Mouse (Mus musculus) CH12.LX (cell line): ENCODE data around the gene Slc4a3. TPM values are rescaled to one million over a fixed set of nuclear protein-coding genes. Genes with fewer than 3 reads are reported as not detected.

Experiments used
- DNase-seq: peaks from one replicate; pipeline ENCODE4 v3.0.0-alpha.2; 2013; ENCODE audit errors: extremely low read depth
- H3K27ac ChIP-seq: 2 replicates; pipeline ENCODE4 v1.5.1; 2012; ENCODE audit warnings: low read depth, mild to moderate bottlenecking, control low read depth, moderate library complexity; ENCODE audit not compliant: insufficient read depth
- H3K27me3 ChIP-seq: replicated peaks from 2 replicates; pipeline ENCODE3; 2012; ENCODE audit warnings: inconsistent platforms
- H3K36me3 ChIP-seq, 2 experiments: replicated peaks in 1 of 2; 2 replicates each; pipeline versions ENCODE3 to v1.6.1; 2012; ENCODE audit warnings: inconsistent platforms in 1 of 2, low read length in 1 of 2, mild to moderate bottlenecking in 1 of 2, mixed read lengths in 1 of 2, moderate library complexity in 1 of 2; ENCODE audit not compliant: control insufficient read depth in 1 of 2, insufficient read depth in 1 of 2
- H3K4me1 ChIP-seq, 2 experiments: 2 replicates each; pipeline ENCODE4 v1.6.1; 2012; ENCODE audit warnings: inconsistent platforms in 1 of 2, moderate library complexity in 1 of 2; ENCODE audit not compliant: insufficient read depth in 2 of 2, control insufficient read depth in 1 of 2
- H3K4me2 ChIP-seq: 2 replicates; pipeline ENCODE4 v1.6.1; 2012; ENCODE audit warnings: low read depth, mild to moderate bottlenecking, control low read depth; ENCODE audit not compliant: poor library complexity, insufficient read depth, severe bottlenecking
- H3K4me3 ChIP-seq, 3 experiments: fragments of 150-350 bp in 1 of 3; sonication (generic) in 1 of 3; replicated peaks in 1 of 3; 2 replicates each; pipeline versions ENCODE3 to v1.5.1; 2011 to 2012; ENCODE audit warnings: low read depth in 2 of 3, low read length in 2 of 3, mild to moderate bottlenecking in 2 of 3, moderate library complexity in 2 of 3, control low read depth in 1 of 3, improper control_type of control experiment in 1 of 3, inconsistent platforms in 1 of 3, mixed read lengths in 1 of 3; ENCODE audit not compliant: poor library complexity in 1 of 3
- H3K79me2 ChIP-seq: replicated peaks from 2 replicates; pipeline ENCODE4 v1.6.1; 2012; ENCODE audit warnings: mild to moderate bottlenecking, moderate library complexity; ENCODE audit not compliant: control insufficient read depth, poor library complexity, insufficient read depth, severe bottlenecking; ENCODE audit errors: extremely low read depth
- H3K9ac ChIP-seq: 2 replicates; pipeline ENCODE4 v1.6.1; 2012; ENCODE audit warnings: low read depth, mild to moderate bottlenecking, control low read depth, moderate library complexity; ENCODE audit not compliant: insufficient read depth
- H3K9me3 ChIP-seq: replicated peaks from 2 replicates; pipeline ENCODE3; 2012; ENCODE audit warnings: low read length, inconsistent platforms, mixed read lengths
- BHLHE40 ChIP-seq: IDR thresholded peaks from 2 replicates; pipeline ENCODE4 v1.6.1; 2011; ENCODE audit warnings: mild to moderate bottlenecking, low read depth, low read length, improper control_type of control experiment
- CHD2 ChIP-seq: IDR thresholded peaks from 2 replicates; pipeline ENCODE4 v1.6.1; 2011; ENCODE audit warnings: low read length, improper control_type of control experiment
- CTCF ChIP-seq, 2 experiments: IDR thresholded peaks in 1 of 2; conservative IDR thresholded peaks in 1 of 2; 2 replicates each; pipeline ENCODE4 v1.5.1; 2011 to 2012; ENCODE audit warnings: low read depth in 2 of 2, low read length in 2 of 2, improper control_type of control experiment in 1 of 2, inconsistent platforms in 1 of 2, mild to moderate bottlenecking in 1 of 2, moderate library complexity in 1 of 2
- E2F4 ChIP-seq: IDR thresholded peaks from 2 replicates; pipeline ENCODE4 v1.6.1; 2011; ENCODE audit warnings: low read depth, low read length, improper control_type of control experiment; ENCODE audit not compliant: insufficient replicate concordance
- GABPA ChIP-seq: IDR thresholded peaks from 2 replicates; pipeline ENCODE4 v1.6.1; 2012; ENCODE audit warnings: low read depth, low read length, improper control_type of control experiment, inconsistent platforms; ENCODE audit not compliant: insufficient replicate concordance
- IRF4 ChIP-seq: IDR thresholded peaks from 2 replicates; pipeline ENCODE4 v1.6.1; 2014; ENCODE audit warnings: low read depth, mild to moderate bottlenecking, inconsistent platforms, low read length, improper control_type of control experiment
- JUN ChIP-seq: IDR thresholded peaks from 2 replicates; pipeline ENCODE4 v1.6.1; 2011; ENCODE audit warnings: low read depth, mild to moderate bottlenecking, low read length, improper control_type of control experiment, moderate library complexity; ENCODE audit not compliant: insufficient read depth
- JUND ChIP-seq: conservative IDR thresholded peaks from 2 replicates; pipeline ENCODE4 v1.6.1; 2011; ENCODE audit warnings: low read depth, low read length, improper control_type of control experiment
- KAT2A ChIP-seq: IDR thresholded peaks from 2 replicates; pipeline ENCODE4 v1.6.1; 2012; ENCODE audit warnings: low read length, improper control_type of control experiment, inconsistent platforms; ENCODE audit not compliant: insufficient replicate concordance
- MAX ChIP-seq: IDR thresholded peaks from 2 replicates; pipeline ENCODE4 v1.6.1; 2011; ENCODE audit warnings: low read length, improper control_type of control experiment
- MEF2A ChIP-seq: IDR thresholded peaks from 2 replicates; pipeline ENCODE4 v1.6.1; 2014; ENCODE audit warnings: low read depth, mild to moderate bottlenecking, inconsistent platforms, low read length, improper control_type of control experiment, borderline replicate concordance
- MXI1 ChIP-seq: IDR thresholded peaks from 2 replicates; pipeline ENCODE4 v1.6.1; 2011; ENCODE audit warnings: mild to moderate bottlenecking, low read depth, low read length, improper control_type of control experiment
- MYC ChIP-seq: IDR thresholded peaks from 2 replicates; pipeline ENCODE4 v1.6.1; 2011; ENCODE audit warnings: low read depth, mild to moderate bottlenecking, improper control_type of control experiment, low read length
- NELFE ChIP-seq: IDR thresholded peaks from 2 replicates; pipeline ENCODE4 v1.6.1; 2011; ENCODE audit warnings: low read depth, low read length, improper control_type of control experiment
- POLR2A ChIP-seq: IDR thresholded peaks from 2 replicates; pipeline ENCODE4 v1.6.1; 2011; ENCODE audit warnings: low read depth, mild to moderate bottlenecking, improper control_type of control experiment, low read length
- POLR2AphosphoS2 ChIP-seq: IDR thresholded peaks from 2 replicates; pipeline ENCODE4 v1.6.1; 2011; ENCODE audit warnings: low read depth, low read length, improper control_type of control experiment
- RCOR1 ChIP-seq: conservative IDR thresholded peaks from 2 replicates; pipeline ENCODE4 v1.6.1; 2012; ENCODE audit warnings: low read depth, mild to moderate bottlenecking, inconsistent platforms, low read length, improper control_type of control experiment
- SMC3 ChIP-seq: IDR thresholded peaks from 2 replicates; pipeline ENCODE4 v1.6.1; 2011; ENCODE audit warnings: low read depth, low read length, improper control_type of control experiment
- TCF12 ChIP-seq: IDR thresholded peaks from 2 replicates; pipeline ENCODE4 v1.6.1; 2014; ENCODE audit warnings: low read depth, mild to moderate bottlenecking, inconsistent platforms, low read length, improper control_type of control experiment
- USF1 ChIP-seq: IDR thresholded peaks from 2 replicates; pipeline ENCODE4 v1.6.1; 2014; ENCODE audit warnings: low read depth, mild to moderate bottlenecking, inconsistent platforms, low read length, improper control_type of control experiment
- ZMIZ1 ChIP-seq: IDR thresholded peaks from 2 replicates; pipeline ENCODE4 v1.6.1; 2012; ENCODE audit warnings: low read depth, mild to moderate bottlenecking, inconsistent platforms, low read length, improper control_type of control experiment
- ZNF384 ChIP-seq: IDR thresholded peaks from 2 replicates; pipeline ENCODE4 v1.6.1; 2012; ENCODE audit warnings: low read depth, low read length, improper control_type of control experiment, inconsistent platforms
- dilution Hi-C: fragments of 300-500 bp; cut with MboI; formaldehyde crosslinking; loops from 2 replicates; pipeline ENCODE4 v1.14.3; 2020; ENCODE audit warnings: low sequenced_read_pairs; ENCODE audit not compliant: extremely low pct_unique_long_range_greater_than_20kb, extremely low pct_ligation_motif_present
- in situ Hi-C: fragments of 300-500 bp; cut with MboI; formaldehyde crosslinking; loops from 3 replicates; pipeline ENCODE4 v1.14.3; 2019; ENCODE audit warnings: low sequenced_read_pairs, low pct_ligation_motif_present, low pct_unique_long_range_greater_than_20kb, mixed read lengths
- polyA plus RNA-seq: library from polyadenylated mRNA; unstranded; fragments of >175 nt; gene quantifications from 2 replicates; pipeline ENCODE4 v1.2.1, GENCODE M21; 2012; ENCODE audit warnings: low read depth; ENCODE audit not compliant: insufficient read length
- total RNA-seq, 2 experiments: library from RNA; depleted of rRNA; stranded (reverse); fragments of 300-350 nt in 1 of 2; fragments of >200 nt in 1 of 2; gene quantifications; 2 replicates each; pipeline ENCODE4 v1.2.3; 2012 to 2014

Gene Slc4a3
- total and polyA plus RNA-seq, 3 experiments = 0.03 to 0.21 TPM; not detected in 1

- in situ Hi-C loops = no loop called here
- Histone ChIP-seq H3K4me1 (no peaks in the 10 kb centered on the region), H3K4me3 (no peak overlapping the region), H3K4me2 (no peak overlapping the region), H3K27me3 (peaks cover 15% of the 10 kb centered on the region), H3K79me2 (no peaks in the 10 kb centered on the region), H3K9me3 (no peaks in the 10 kb centered on the region), H3K36me3 (no peaks in the 10 kb centered on the region), H3K27ac (no peak overlapping the region), H3K9ac (no peak overlapping the region)
- DNase-seq = no peak
- dilution Hi-C loops = no loop called here
- TF ChIP-seq IRF4 (no peak), E2F4 (no peak), RCOR1 (no peak), CHD2 (no peak), MXI1 (no peak), BHLHE40 (no peak), CTCF (conservative IDR thresholded peaks at IDR 0.05 in 1 of 2, IDR thresholded peaks at IDR 0.05 in 1 of 2; ENCODE audit: low read depth in 2 of 2, low read length in 2 of 2) (no peak), GABPA (no peak), POLR2AphosphoS2 (no peak), MAX (no peak)
Measured at GRCm38 (mm10) chr1:75581936-75582624, 36.0 kb downstream of the Slc4a3 start.

GRCm38 (mm10) chr1:75582625-75582956 is 36.5 kb downstream of the Slc4a3 start:
- H3K4me1 ChIP-seq = no peaks in the 10 kb centered on the region
- H3K27ac ChIP-seq = no peak overlapping the region
- TF ChIP-seq RCOR1 (no peak), NELFE (no peak), ZNF384 (no peak), MYC (no peak), SMC3 (no peak), JUND (no peak), CTCF (conservative IDR thresholded peaks at IDR 0.05 in 1 of 2, IDR thresholded peaks at IDR 0.05 in 1 of 2; ENCODE audit: low read depth in 2 of 2, low read length in 2 of 2) (no peak), CHD2 (no peak), ZMIZ1 (no peak), USF1 (no peak), TCF12 (no peak), MXI1 (no peak), KAT2A (no peak), JUN (no peak), POLR2A (no peak), MEF2A (no peak)
- no peak overlapping the region for H3K4me2 ChIP-seq
- no peak for DNase-seq
- H3K79me2 ChIP-seq = no peaks in the 10 kb centered on the region
- in situ Hi-C loops (no loop called here), dilution Hi-C loops (no loop called here)
- H3K36me3 ChIP-seq = no peaks in the 10 kb centered on the region
- H3K9ac ChIP-seq = no peak overlapping the region
- no peaks in the 10 kb centered on the region for H3K9me3 ChIP-seq
- no peak overlapping the region for H3K4me3 ChIP-seq
- peaks cover 18% of the 10 kb centered on the region for H3K27me3 ChIP-seq
